Mouse (Mus musculus) cortical plate, adult 2 months (tissue): ENCODE measurements around the gene Dglucy.

Experiments used
- CTCF ChIP-seq: fragments of 200-500 bp; IDR thresholded peaks from 2 replicates; pipeline ENCODE4 v1.5.1; 2011; ENCODE audit warnings: mild to moderate bottlenecking, control low read depth, low read length; ENCODE audit not compliant: insufficient read depth; ENCODE audit errors: extremely low read depth
- POLR2A ChIP-seq: fragments of 200-500 bp; IDR thresholded peaks from 2 replicates; pipeline ENCODE4 v1.6.1; 2011; ENCODE audit warnings: mild to moderate bottlenecking, low read length, control low read depth; ENCODE audit not compliant: insufficient read depth; ENCODE audit errors: extremely low read depth

DNA sequence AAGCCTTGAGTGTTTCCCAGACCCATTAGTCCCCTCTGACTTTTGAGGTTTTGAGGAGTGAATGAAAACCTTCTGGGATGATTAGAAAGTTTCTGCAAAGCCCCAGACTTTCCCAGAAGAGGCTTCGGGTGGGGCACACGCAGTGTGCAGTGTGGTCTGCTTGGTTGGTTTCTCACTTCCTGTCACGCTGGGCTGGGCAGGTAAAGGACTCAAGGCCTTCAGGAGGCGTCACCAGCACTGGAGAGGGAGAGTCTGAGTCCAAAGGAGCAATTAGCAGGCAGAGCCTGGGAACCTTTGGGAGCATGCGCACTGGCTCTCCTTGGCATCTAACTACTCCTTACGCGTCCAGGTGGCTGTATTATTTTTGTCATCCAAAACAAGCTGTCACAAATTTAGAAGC, 78.9 kb downstream of the Dglucy start:
- TF ChIP-seq POLR2A (no peak), CTCF (no peak)
